28 mouse cellular contexts compared by ENCODE assay signal in genomic region chr7:67732276-67732675, GRCm38 (mm10). TPM values are rescaled to one million over a fixed set of nuclear protein-coding genes. Genes with fewer than 3 reads are reported as not detected.
DNase-seq lines count a peak whose midpoint lies in the region; ATAC-seq and TF ChIP-seq lines count a peak whose summit lies in the region.
"Had no signal": no experiment of that assay in that cellular context is flagged by ENCODE, and none has a peak within 500 bp of the region (broad histone marks: within the 10 kb centered on the region; RNA-seq: fewer than 3 reads in every experiment).

No protein-coding gene starts in this region.

- peak overlapping the region; percentile 15; the same call in 1 of the 2 replicates for H3K27ac ChIP-seq in heart, embryonic 12.5 days (ENCODE audit: poor library complexity, severe bottlenecking)
- H3K27ac ChIP-seq in heart, embryonic 15.5 days: peak overlapping the region; percentile 31; the same call in 1 of the 2 replicates
- no peak overlapping the region for H3K27ac ChIP-seq in lung, embryonic 16.5 days (ENCODE audit: low read length)
- H3K27ac ChIP-seq: embryonic facial prominence, embryonic 10.5 days; embryonic facial prominence, embryonic 13.5 days; forebrain, embryonic 12.5 days; forebrain, embryonic 15.5 days; heart, adult 2 months; hindbrain, embryonic 14.5 days; hindbrain, postnatal 0 days had no signal

- no peak overlapping the region; the same call in 1 of the 2 replicates for H3K9ac ChIP-seq in heart, embryonic 12.5 days
- H3K9ac ChIP-seq in heart, embryonic 15.5 days: no peak overlapping the region
- no peak overlapping the region for H3K9ac ChIP-seq in lung, embryonic 16.5 days (ENCODE audit: low read length)
- H3K9ac ChIP-seq: embryonic facial prominence, embryonic 13.5 days; forebrain, embryonic 12.5 days; forebrain, embryonic 15.5 days; hindbrain, embryonic 14.5 days had no signal

- no peak for ATAC-seq in heart, embryonic 12.5 days (ENCODE audit: insufficient number of reproducible peaks, low FRiP score)
- ATAC-seq in heart, embryonic 15.5 days (replicated peaks; ENCODE audit: insufficient number of reproducible peaks, insufficient read depth, low FRiP score, low read depth): no peak
- ATAC-seq in lung, embryonic 16.5 days (ENCODE audit: low read depth): 0 out of 2 replicates have a peak, but pooled peaks have one; percentile 28
- ATAC-seq: CD4-positive, CD25-positive, alpha-beta regulatory T cell, adult 4 months; forebrain, embryonic 15.5 days; hindbrain, postnatal 0 days; inflammation-experienced regulatory T-cells, adult 6 months; intestine, embryonic 16.5 days had no signal

- peaks cover 52% of the 10 kb centered on the region for H3K4me1 ChIP-seq in heart, embryonic 12.5 days (replicated peaks)
- H3K4me1 ChIP-seq in heart, embryonic 15.5 days (replicated peaks): peaks cover 18% of the 10 kb centered on the region
- peaks cover 6% of the 10 kb centered on the region; the same call in 1 of the 2 replicates for H3K4me1 ChIP-seq in lung, embryonic 16.5 days (replicated peaks; ENCODE audit: control insufficient read depth, insufficient read depth, low read length)
- peaks cover 7% of the 10 kb centered on the region for H3K4me1 ChIP-seq in lung, adult 2 months (ENCODE audit: control insufficient read depth, insufficient read depth, low read length)
- H3K4me1 ChIP-seq: forebrain, embryonic 15.5 days had no signal

- TF ChIP-seq POLR2A in lung, adult 2 months (IDR thresholded peaks at IDR 0.05; ENCODE audit: borderline replicate concordance, extremely low read depth, low read depth, low read length): no peak

- no peak for TF ChIP-seq CTCF in lung, adult 2 months (IDR thresholded peaks at IDR 0.05; ENCODE audit: insufficient read depth, low read length)

- no peaks in the 10 kb centered on the region for H3K27me3 ChIP-seq in heart, embryonic 12.5 days (replicated peaks)
- no peaks in the 10 kb centered on the region for H3K27me3 ChIP-seq in heart, embryonic 15.5 days
- no peaks in the 10 kb centered on the region for H3K27me3 ChIP-seq in lung, embryonic 16.5 days (ENCODE audit: control insufficient read depth, insufficient read depth, low read depth, low read length)
- H3K27me3 ChIP-seq: embryonic facial prominence, embryonic 13.5 days; forebrain, embryonic 12.5 days; forebrain, embryonic 15.5 days had no signal

- H3K36me3 ChIP-seq in heart, embryonic 12.5 days: peaks cover 26% of the 10 kb centered on the region
- peaks cover 12% of the 10 kb centered on the region for H3K36me3 ChIP-seq in heart, embryonic 15.5 days
- peaks cover 5% of the 10 kb centered on the region; the same call in 1 of the 2 replicates for H3K36me3 ChIP-seq in lung, embryonic 16.5 days (ENCODE audit: control insufficient read depth, insufficient read depth, low read length)
- H3K36me3 ChIP-seq: forebrain, embryonic 15.5 days had no signal

- H3K9me3 ChIP-seq in heart, embryonic 12.5 days (replicated peaks): 0 out of 2 replicates have a peak, but pooled peaks cover 3% of the 10 kb centered on the region
- no peaks in the 10 kb centered on the region for H3K9me3 ChIP-seq in heart, embryonic 15.5 days (replicated peaks)
- H3K9me3 ChIP-seq in lung, embryonic 16.5 days (ENCODE audit: control insufficient read depth, low read length): no peaks in the 10 kb centered on the region
- H3K9me3 ChIP-seq: embryonic facial prominence, embryonic 10.5 days; embryonic facial prominence, embryonic 13.5 days; forebrain, embryonic 12.5 days; forebrain, embryonic 15.5 days had no signal

- intact Hi-C loops in heart, postnatal 14 days (cut with DNase I): no loop called here

- no peak overlapping the region for H3K4me3 ChIP-seq in heart, embryonic 12.5 days
- no peak overlapping the region for H3K4me3 ChIP-seq in heart, embryonic 15.5 days
- H3K4me3 ChIP-seq in lung, embryonic 16.5 days (ENCODE audit: low read length): no peak overlapping the region
- H3K4me3 ChIP-seq in lung, adult 2 months (replicated peaks; ENCODE audit: extremely low read depth, low read depth, low read length): no peak overlapping the region
- H3K4me3 ChIP-seq: embryonic facial prominence, embryonic 10.5 days; embryonic facial prominence, embryonic 13.5 days; erythroblast, embryonic 14.5 days; forebrain, embryonic 12.5 days; forebrain, embryonic 15.5 days; heart, adult 2 months had no signal

- 51% methylated on average over 4 of the region's 4 CpGs for WGBS in heart, embryonic 12.5 days
- 56% methylated on average over 4 of the region's 4 CpGs for WGBS in heart, embryonic 15.5 days
- 61% methylated on average over 4 of the region's 4 CpGs for WGBS in lung, embryonic 16.5 days
- 75% methylated on average over 4 of the region's 4 CpGs for WGBS in lung, adult 2 months

- no peak for DNase-seq in heart, postnatal 14 days
- no peak for DNase-seq in heart, adult 9 months (ENCODE audit: low spot score in 2 of 2)
- DNase-seq in lung, adult 2 months: no peak
- no peak for DNase-seq in adrenal gland, postnatal 36 days
- DNase-seq: adrenal gland, adult 2 months; adrenal gland, postnatal 14 days; cerebellum, adult 11-12 months; cerebellum, adult 8-10 months; cerebellum, postnatal 10 days; cerebellum, postnatal 36 days; embryo, embryonic 11 days; gastrocnemius, postnatal 25 days; heart, adult 2 months; heart, postnatal 4 days had no signal

- H3K4me2 ChIP-seq in heart, embryonic 12.5 days: no peak overlapping the region
- H3K4me2 ChIP-seq in heart, embryonic 15.5 days: no peak overlapping the region
- no peak overlapping the region for H3K4me2 ChIP-seq in lung, embryonic 16.5 days (ENCODE audit: low read depth, low read length)
- H3K4me2 ChIP-seq: embryonic facial prominence, embryonic 13.5 days; forebrain, embryonic 12.5 days; forebrain, embryonic 15.5 days; hindbrain, embryonic 14.5 days had no signal

RNA-seq across cellular contexts. Expression of gene Synm, which starts 27.3 kb away (rescaled TPM):
- polyA plus RNA-seq in heart, embryonic 12.5 days (2016; fragmentation: Nextera tagmentation; extraction: Ambion mirVana): 6.6 and 6.7 TPM in 2 replicates
- total RNA-seq in heart, postnatal 14 days (2021): 1 to 10 TPM; 5.0 to 5.8 TPM
- 2.5 and 3.1 TPM in 2 replicates for polyA plus RNA-seq in heart, embryonic 15.5 days (2015; fragmentation: Nextera tagmentation; extraction: Ambion mirVana)
- 12.9 and 13.8 TPM in 2 replicates for polyA plus RNA-seq in lung, embryonic 16.5 days (2015; fragmentation: Nextera tagmentation; extraction: Ambion mirVana)
- 14.0 and 17.2 TPM in 2 replicates for polyA plus RNA-seq in lung, adult 2 months (2012; rRNA removed)
- total RNA-seq in adrenal gland, postnatal 36 days (2021): 10 to 100 TPM; 14.1 to 18.8 TPM
- total RNA-seq: MEL had no signal
- polyA plus RNA-seq: CD4-positive, CD25-positive, alpha-beta regulatory T cell, adult 4 months; inflammation-experienced regulatory T-cells, adult 6 months had no signal
